Mouse (Mus musculus): ENCODE measurements around the gene Plcb1. TPM values are rescaled to one million over a fixed set of nuclear protein-coding genes. Genes with fewer than 3 reads are reported as not detected.
A peak's percentile ranks its signal among the peaks of the same experiment; 100 is the strongest.

Plcb1 gene
- polyA plus RNA-seq, 2 experiments = 2.9 to 12.8 TPM

DNA sequence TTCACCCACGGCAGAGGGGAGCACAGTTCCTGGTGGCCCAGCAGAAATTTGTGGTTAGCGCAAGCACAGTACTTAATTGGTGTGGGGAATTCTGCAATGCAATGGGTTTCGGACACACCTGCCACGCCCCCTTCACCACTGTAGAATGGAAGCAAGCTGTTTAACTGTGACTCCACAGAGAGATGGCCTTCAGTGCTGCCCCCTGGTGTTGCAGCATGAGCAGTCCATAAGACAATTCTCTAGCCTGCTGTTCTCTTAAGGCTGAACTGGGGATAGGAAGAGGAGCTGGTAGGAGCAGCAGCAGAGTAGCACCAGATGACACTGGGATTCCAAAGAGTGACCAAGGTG lies 538.1 kb downstream of the Plcb1 start:
- H3K9me3 ChIP-seq (ENCODE audit: control insufficient read depth, low read length) = no peaks in the 10 kb centered on the region
- H3K4me2 ChIP-seq (replicated peaks; ENCODE audit: low read depth, low read length, severe bottlenecking) = peak overlapping the region; percentile 41
- WGBS = 11% methylated on average over 4 of the region's 4 CpGs
- TF ChIP-seq POLR2A (IDR thresholded peaks at IDR 0.05; ENCODE audit: borderline replicate concordance, extremely low read depth, insufficient read depth, insufficient read length) = no peak
- H3K4me1 ChIP-seq (ENCODE audit: control insufficient read depth, insufficient read depth, low read length) = no peaks in the 10 kb centered on the region
- no peaks in the 10 kb centered on the region for H3K36me3 ChIP-seq (ENCODE audit: control insufficient read depth, insufficient read depth, low read length)
- H3K4me3 ChIP-seq (replicated peaks; ENCODE audit: low read length) = no peak overlapping the region; the same call in 1 of the 2 replicates
- H3K9ac ChIP-seq (ENCODE audit: low read depth, low read length, severe bottlenecking) = no peak overlapping the region
- H3K27me3 ChIP-seq (ENCODE audit: control insufficient read depth, insufficient read depth, low read length) = no peaks in the 10 kb centered on the region
- ATAC-seq (ENCODE audit: low FRiP score, low read depth) (peak; percentile 79), DNase-seq (ENCODE audit: low spot score) (peak; percentile 88)
- H3K27ac ChIP-seq (replicated peaks; ENCODE audit: low read depth, low read length) = no peak overlapping the region

GRCm38 (mm10) chr2:135328756-135329155 lies 542.9 kb downstream of the Plcb1 start:
- DNase-seq (ENCODE audit: low spot score) (peak; percentile 65), ATAC-seq (ENCODE audit: low FRiP score, low read depth) (peak; percentile 48)
- WGBS = 0% methylated on average over 2 of the region's 2 CpGs

GRCm38 (mm10) chr2:135329782-135330545 lies 544.1 kb downstream of the Plcb1 start:
- Histone ChIP-seq H3K9ac (ENCODE audit: low read depth, low read length, severe bottlenecking) (no peak overlapping the region), H3K27ac (replicated peaks; ENCODE audit: low read depth, low read length) (no peak overlapping the region), H3K9me3 (ENCODE audit: control insufficient read depth, low read length) (no peaks in the 10 kb centered on the region), H3K36me3 (ENCODE audit: control insufficient read depth, insufficient read depth, low read length) (no peaks in the 10 kb centered on the region), H3K27me3 (ENCODE audit: control insufficient read depth, insufficient read depth, low read length) (no peaks in the 10 kb centered on the region), H3K4me1 (ENCODE audit: control insufficient read depth, insufficient read depth, low read length) (peaks cover 5% of the 10 kb centered on the region), H3K4me2 (replicated peaks; ENCODE audit: low read depth, low read length, severe bottlenecking) (peak overlapping the region; percentile 46), H3K4me3 (replicated peaks; ENCODE audit: low read length) (peak overlapping the region; percentile 23)
- TF ChIP-seq POLR2A (IDR thresholded peaks at IDR 0.05; ENCODE audit: borderline replicate concordance, extremely low read depth, insufficient read depth, insufficient read length) = no peak
- peak; percentile 58; the same call in 1 of the 2 replicates for ATAC-seq (ENCODE audit: low FRiP score, low read depth)
- WGBS = 5% methylated on average over 14 of the region's 14 CpGs
- DNase-seq (ENCODE audit: low spot score) = peak; percentile 84

More at GRCm38 (mm10) chr2:135328756-135329155, 542.9 kb downstream of the Plcb1 start:
- Histone ChIP-seq H3K4me1 (ENCODE audit: control insufficient read depth, insufficient read depth, low read length) (peaks cover 5% of the 10 kb centered on the region), H3K4me3 (replicated peaks; ENCODE audit: low read length) (no peak overlapping the region), H3K4me2 (replicated peaks; ENCODE audit: low read depth, low read length, severe bottlenecking) (no peak overlapping the region), H3K27me3 (ENCODE audit: control insufficient read depth, insufficient read depth, low read length) (no peaks in the 10 kb centered on the region), H3K9me3 (ENCODE audit: control insufficient read depth, low read length) (no peaks in the 10 kb centered on the region), H3K9ac (ENCODE audit: low read depth, low read length, severe bottlenecking) (no peak overlapping the region), H3K27ac (replicated peaks; ENCODE audit: low read depth, low read length) (no peak overlapping the region), H3K36me3 (ENCODE audit: control insufficient read depth, insufficient read depth, low read length) (no peaks in the 10 kb centered on the region)
- no peak for TF ChIP-seq POLR2A (IDR thresholded peaks at IDR 0.05; ENCODE audit: borderline replicate concordance, extremely low read depth, insufficient read depth, insufficient read length)

DNA sequence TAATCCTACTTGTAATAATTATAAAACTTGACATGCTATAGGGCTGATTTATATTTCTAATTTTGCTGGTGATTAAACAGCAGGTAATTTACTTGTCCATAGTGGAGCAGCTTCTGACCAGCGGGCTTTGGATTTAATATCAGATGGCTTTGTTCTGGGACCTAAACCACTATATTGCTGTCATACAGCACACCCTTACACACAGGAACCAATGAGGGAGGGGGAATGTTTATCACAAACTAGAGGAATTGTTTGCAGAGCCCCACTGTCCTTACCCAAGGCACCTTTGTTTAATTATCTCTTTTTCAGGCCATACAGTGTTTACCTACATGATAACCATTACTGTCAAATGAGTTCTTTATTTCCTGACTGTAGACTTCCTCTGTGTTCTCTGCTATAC lies 546.0 kb downstream of the Plcb1 start:
- Histone ChIP-seq H3K4me2 (replicated peaks; ENCODE audit: low read depth, low read length, severe bottlenecking) (no peak overlapping the region), H3K9ac (ENCODE audit: low read depth, low read length, severe bottlenecking) (no peak overlapping the region), H3K27me3 (ENCODE audit: control insufficient read depth, insufficient read depth, low read length) (no peaks in the 10 kb centered on the region), H3K4me3 (replicated peaks; ENCODE audit: low read length) (no peak overlapping the region), H3K9me3 (ENCODE audit: control insufficient read depth, low read length) (no peaks in the 10 kb centered on the region), H3K27ac (replicated peaks; ENCODE audit: low read depth, low read length) (no peak overlapping the region), H3K36me3 (ENCODE audit: control insufficient read depth, insufficient read depth, low read length) (no peaks in the 10 kb centered on the region), H3K4me1 (ENCODE audit: control insufficient read depth, insufficient read depth, low read length) (peaks cover 5% of the 10 kb centered on the region)
- 66% methylated on average over 1 of the region's 1 CpGs for WGBS
- TF ChIP-seq POLR2A (IDR thresholded peaks at IDR 0.05; ENCODE audit: borderline replicate concordance, extremely low read depth, insufficient read depth, insufficient read length) = no peak
- DNase-seq (ENCODE audit: low spot score) (no peak), ATAC-seq (ENCODE audit: low FRiP score, low read depth) (no peak)

- H3K9ac ChIP-seq (ENCODE audit: low read depth, low read length, severe bottlenecking) = no peak overlapping the region
- H3K27ac ChIP-seq (replicated peaks; ENCODE audit: low read depth, low read length) = no peak overlapping the region
- H3K4me2 ChIP-seq (replicated peaks; ENCODE audit: low read depth, low read length, severe bottlenecking) = no peak overlapping the region
- no peak overlapping the region for H3K4me3 ChIP-seq (replicated peaks; ENCODE audit: low read length)
- no peak for TF ChIP-seq POLR2A (IDR thresholded peaks at IDR 0.05; ENCODE audit: borderline replicate concordance, extremely low read depth, insufficient read depth, insufficient read length)
- no peaks in the 10 kb centered on the region for H3K36me3 ChIP-seq (ENCODE audit: control insufficient read depth, insufficient read depth, low read length)
- H3K27me3 ChIP-seq (ENCODE audit: control insufficient read depth, insufficient read depth, low read length) = no peaks in the 10 kb centered on the region
- ATAC-seq (ENCODE audit: low FRiP score, low read depth) (no peak), DNase-seq (ENCODE audit: low spot score) (peak; percentile 58)
- H3K4me1 ChIP-seq (ENCODE audit: control insufficient read depth, insufficient read depth, low read length) = no peaks in the 10 kb centered on the region
- 15% methylated on average over 1 of the region's 1 CpGs for WGBS
- H3K9me3 ChIP-seq (ENCODE audit: control insufficient read depth, low read length) = no peaks in the 10 kb centered on the region
Observed at GRCm38 (mm10) chr2:135356311-135356710, 570.4 kb downstream of the Plcb1 start.
